Mouse (Mus musculus): ENCODE measurements at regions not wholly inside any gene's neighbourhood (a gene's known extent, or its start where the extent isn't known, plus 50 kb on each side); places are given as distances from the start of the nearest gene placed in this dataset.
"Not testable (repeated sequence)": the region's sequence is repeated elsewhere in the genome, so short reads cannot be mapped to it uniquely, and the experiment has no call there.

- H3K4me1 ChIP-seq (ENCODE audit: control insufficient read depth, insufficient read depth, low read length), result peaks cover 4% of the 10 kb centered on the region
- no peaks in the 10 kb centered on the region for H3K36me3 ChIP-seq (ENCODE audit: control insufficient read depth, insufficient read depth, low read length, poor library complexity, severe bottlenecking)
- H3K4me3 ChIP-seq (ENCODE audit: low read depth, low read length), result no peak overlapping the region
- peaks cover 5% of the 10 kb centered on the region for H3K9me3 ChIP-seq (replicated peaks; ENCODE audit: control insufficient read depth, insufficient read depth, low read length, poor library complexity, severe bottlenecking)
- no peak for TF ChIP-seq EP300 (IDR thresholded peaks at IDR 0.05; ENCODE audit: insufficient read depth, low read depth, low read length)
- no peak for TF ChIP-seq POLR2A (IDR thresholded peaks at IDR 0.05; ENCODE audit: insufficient read depth, low read length)
- no peak for TF ChIP-seq CTCF (IDR thresholded peaks at IDR 0.05; ENCODE audit: low read depth, low read length)
- no peak overlapping the region for H3K9ac ChIP-seq (ENCODE audit: low read depth, poor library complexity, severe bottlenecking)
- no peaks in the 10 kb centered on the region for H3K27me3 ChIP-seq (ENCODE audit: control insufficient read depth, insufficient read depth, low read length, poor library complexity, severe bottlenecking)
- H3K27ac ChIP-seq (ENCODE audit: insufficient read depth, low read length), result no peak overlapping the region
Measured at GRCm38 (mm10) chr17:94656429-94656828, 93.4 kb downstream of the Mettl4 start.

- Histone ChIP-seq H3K4me1 (ENCODE audit: control insufficient read depth, insufficient read depth, low read length) (peaks cover 8% of the 10 kb centered on the region), H3K27ac (ENCODE audit: insufficient read depth, low read length) (no peak overlapping the region), H3K4me3 (ENCODE audit: low read depth, low read length) (no peak overlapping the region), H3K27me3 (ENCODE audit: control insufficient read depth, insufficient read depth, low read length, poor library complexity, severe bottlenecking) (no peaks in the 10 kb centered on the region), H3K36me3 (ENCODE audit: control insufficient read depth, insufficient read depth, low read length, poor library complexity, severe bottlenecking) (no peaks in the 10 kb centered on the region), H3K9ac (ENCODE audit: low read depth, poor library complexity, severe bottlenecking) (no peak overlapping the region), H3K9me3 (replicated peaks; ENCODE audit: control insufficient read depth, insufficient read depth, low read length, poor library complexity, severe bottlenecking) (peaks cover 5% of the 10 kb centered on the region)
- TF ChIP-seq EP300 (IDR thresholded peaks at IDR 0.05; ENCODE audit: insufficient read depth, low read depth, low read length), result no peak
- no peak for TF ChIP-seq POLR2A (IDR thresholded peaks at IDR 0.05; ENCODE audit: insufficient read depth, low read length)
- no peak for TF ChIP-seq CTCF (IDR thresholded peaks at IDR 0.05; ENCODE audit: low read depth, low read length)
Measured at GRCm38 (mm10) chr17:94655473-94655872, 94.3 kb downstream of the Mettl4 start.

GRCm38 (mm10) chr17:94654634-94655033, 95.2 kb downstream of the Mettl4 start:
- Histone ChIP-seq H3K9me3 (replicated peaks; ENCODE audit: control insufficient read depth, insufficient read depth, low read length, poor library complexity, severe bottlenecking) (peaks cover 5% of the 10 kb centered on the region), H3K27ac (ENCODE audit: insufficient read depth, low read length) (no peak overlapping the region), H3K4me1 (ENCODE audit: control insufficient read depth, insufficient read depth, low read length) (peaks cover 9% of the 10 kb centered on the region), H3K27me3 (ENCODE audit: control insufficient read depth, insufficient read depth, low read length, poor library complexity, severe bottlenecking) (no peaks in the 10 kb centered on the region), H3K9ac (ENCODE audit: low read depth, poor library complexity, severe bottlenecking) (no peak overlapping the region), H3K36me3 (ENCODE audit: control insufficient read depth, insufficient read depth, low read length, poor library complexity, severe bottlenecking) (no peaks in the 10 kb centered on the region), H3K4me3 (ENCODE audit: low read depth, low read length) (no peak overlapping the region)
- no peak for TF ChIP-seq POLR2A (IDR thresholded peaks at IDR 0.05; ENCODE audit: insufficient read depth, low read length)
- no peak for TF ChIP-seq CTCF (IDR thresholded peaks at IDR 0.05; ENCODE audit: low read depth, low read length)
- TF ChIP-seq EP300 (IDR thresholded peaks at IDR 0.05; ENCODE audit: insufficient read depth, low read depth, low read length), result no peak

GRCm38 (mm10) chr17:94652412-94652811, 97.4 kb downstream of the Mettl4 start:
- peaks cover 5% of the 10 kb centered on the region for H3K9me3 ChIP-seq (replicated peaks; ENCODE audit: control insufficient read depth, insufficient read depth, low read length, poor library complexity, severe bottlenecking)
- H3K9ac ChIP-seq (ENCODE audit: low read depth, poor library complexity, severe bottlenecking), result no peak overlapping the region
- H3K4me3 ChIP-seq (ENCODE audit: low read depth, low read length), result no peak overlapping the region
- peak overlapping the region; percentile 80 for H3K27ac ChIP-seq (ENCODE audit: insufficient read depth, low read length)
- H3K4me1 ChIP-seq (ENCODE audit: control insufficient read depth, insufficient read depth, low read length), result peaks cover 9% of the 10 kb centered on the region
- H3K36me3 ChIP-seq (ENCODE audit: control insufficient read depth, insufficient read depth, low read length, poor library complexity, severe bottlenecking), result no peaks in the 10 kb centered on the region
- H3K27me3 ChIP-seq (ENCODE audit: control insufficient read depth, insufficient read depth, low read length, poor library complexity, severe bottlenecking), result no peaks in the 10 kb centered on the region
- TF ChIP-seq POLR2A (IDR thresholded peaks at IDR 0.05; ENCODE audit: insufficient read depth, low read length) (no peak), CTCF (IDR thresholded peaks at IDR 0.05; ENCODE audit: low read depth, low read length) (no peak), EP300 (IDR thresholded peaks at IDR 0.05; ENCODE audit: insufficient read depth, low read depth, low read length) (no peak)

- H3K27ac ChIP-seq (ENCODE audit: insufficient read depth, low read length); H3K9ac ChIP-seq (ENCODE audit: low read depth, poor library complexity, severe bottlenecking); H3K4me1 ChIP-seq (ENCODE audit: control insufficient read depth, insufficient read depth, low read length); H3K27me3 ChIP-seq (ENCODE audit: control insufficient read depth, insufficient read depth, low read length, poor library complexity, severe bottlenecking); H3K4me3 ChIP-seq (ENCODE audit: low read depth, low read length); H3K36me3 ChIP-seq (ENCODE audit: control insufficient read depth, insufficient read depth, low read length, poor library complexity, severe bottlenecking); H3K9me3 ChIP-seq (replicated peaks; ENCODE audit: control insufficient read depth, insufficient read depth, low read length, poor library complexity, severe bottlenecking): not testable (repeated sequence)
Measured at GRCm38 (mm10) chr17:94651517-94651916, 98.3 kb downstream of the Mettl4 start.

Data from ES-Bruce4 (cell line).